ENCODE assay signal across 10 mouse cellular contexts in the genomic region with DNA sequence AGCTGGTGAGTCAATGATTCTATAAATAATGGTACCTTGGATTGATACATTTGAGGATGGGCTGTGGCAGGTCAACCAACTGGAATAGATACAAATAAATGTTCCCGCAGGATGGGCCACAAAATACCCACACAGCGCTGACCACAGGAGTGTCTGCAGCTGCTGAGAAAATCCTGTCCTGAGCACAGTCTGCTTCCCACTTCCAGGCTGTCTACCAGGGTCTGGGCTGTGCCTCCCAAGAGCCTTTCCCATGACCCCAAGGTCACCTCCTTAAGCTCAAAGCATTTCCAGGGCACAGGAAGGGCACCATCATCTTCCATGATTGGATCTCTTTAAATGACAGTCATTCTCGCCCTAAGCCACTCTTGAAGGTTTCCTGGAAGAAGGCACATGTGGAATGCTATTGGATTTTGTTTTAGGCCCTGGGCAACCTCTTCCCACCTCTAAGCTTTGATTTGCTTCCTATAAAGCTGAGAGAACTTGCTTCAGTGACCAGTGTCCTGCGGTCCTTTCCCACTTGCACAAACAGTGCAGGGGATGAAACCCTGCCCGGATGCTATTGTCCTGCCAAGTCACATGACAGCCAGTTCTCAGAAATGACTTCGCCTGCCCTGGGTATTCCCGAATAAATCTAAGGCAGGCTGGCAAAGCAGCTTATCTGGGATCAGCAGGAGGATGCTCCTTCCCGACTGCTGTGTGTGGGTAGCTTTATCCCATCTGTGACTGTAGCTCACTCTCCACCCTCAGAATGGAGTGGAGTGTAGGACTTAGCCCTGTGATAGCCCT. TPM values are rescaled to one million over a fixed set of nuclear protein-coding genes. Genes with fewer than 3 reads are reported as not detected.
DNase-seq lines count a peak whose midpoint lies in the region; ATAC-seq and TF ChIP-seq lines count a peak whose summit lies in the region.
"Had no signal": no experiment of that assay in that cellular context is flagged by ENCODE, and none has a peak within 500 bp of the region (broad histone marks: within the 10 kb centered on the region; RNA-seq: fewer than 3 reads in every experiment).

No protein-coding gene starts in this region.

- in situ Hi-C loops in Patski (cut with MboI; ENCODE audit: low pct_unique_long_range_greater_than_20kb) = no loop called here

- DNase-seq in forebrain, embryonic 10.5 days (ENCODE audit: extremely low spot score, low spot score) = no peak
- DNase-seq in forebrain, postnatal 0 days = no peak
- peak; percentile 80 for DNase-seq in Patski (ENCODE audit: low read depth, low spot score)
- DNase-seq in embryo, embryonic 11 days = peak; percentile 53
- DNase-seq in liver = no peak
- no peak for DNase-seq in urinary bladder, adult 2 months (ENCODE audit: low spot score)
- DNase-seq in thymus, postnatal 14 days = no peak
- DNase-seq: liver, embryonic 13.5 days had no signal

- H3K4me3 ChIP-seq in forebrain, embryonic 10.5 days = no peak overlapping the region
- no peak overlapping the region for H3K4me3 ChIP-seq in forebrain, postnatal 0 days (ENCODE audit: low read depth, low read length)
- H3K4me3 ChIP-seq in kidney, embryonic 15.5 days (replicated peaks) = no peak overlapping the region
- H3K4me3 ChIP-seq: heart, embryonic 13.5 days; liver, embryonic 13.5 days had no signal

- WGBS in forebrain, embryonic 10.5 days = 33% methylated on average over 8 of the region's 8 CpGs
- 44% methylated on average over 8 of the region's 8 CpGs for whole genome bisulfite sequencing in forebrain, postnatal 0 days
- 23% methylated on average over 8 of the region's 8 CpGs for WGBS in kidney, embryonic 15.5 days

- ATAC-seq in forebrain, postnatal 0 days = no peak
- ATAC-seq in Patski = peak; percentile 89
- ATAC-seq in kidney, embryonic 15.5 days (replicated peaks; ENCODE audit: low FRiP score) = peak; percentile 47

- H3K4me2 ChIP-seq in forebrain, postnatal 0 days (ENCODE audit: low read depth) = no peak overlapping the region
- no peak overlapping the region for H3K4me2 ChIP-seq in kidney, embryonic 15.5 days
- H3K4me2 ChIP-seq: heart, embryonic 13.5 days; liver, embryonic 13.5 days had no signal

- no peaks in the 10 kb centered on the region for H3K27me3 ChIP-seq in forebrain, embryonic 10.5 days (ENCODE audit: poor library complexity, severe bottlenecking)
- H3K27me3 ChIP-seq in forebrain, postnatal 0 days (ENCODE audit: insufficient read depth, low read length) = no peaks in the 10 kb centered on the region
- no peaks in the 10 kb centered on the region for H3K27me3 ChIP-seq in Patski
- no peaks in the 10 kb centered on the region for H3K27me3 ChIP-seq in kidney, embryonic 15.5 days
- H3K27me3 ChIP-seq: heart, embryonic 13.5 days; liver, embryonic 13.5 days had no signal

- no peak for TF ChIP-seq CTCF in forebrain, postnatal 0 days (IDR thresholded peaks at IDR 0.05; ENCODE audit: low read depth)
- TF ChIP-seq CTCF in Patski (IDR thresholded peaks at IDR 0.05) = no peak

- no peak overlapping the region for H3K9ac ChIP-seq in forebrain, postnatal 0 days
- H3K9ac ChIP-seq in kidney, embryonic 15.5 days = no peak overlapping the region
- H3K9ac ChIP-seq: heart, embryonic 13.5 days; liver, embryonic 13.5 days had no signal

- H3K27ac ChIP-seq in forebrain, embryonic 10.5 days = 0 out of 2 replicates have a peak overlapping the region, but pooled peaks have one; percentile 40
- H3K27ac ChIP-seq in forebrain, postnatal 0 days (ENCODE audit: low read depth, low read length) = no peak overlapping the region
- no peak overlapping the region for H3K27ac ChIP-seq in kidney, embryonic 15.5 days
- H3K27ac ChIP-seq: heart, embryonic 13.5 days; liver, embryonic 13.5 days had no signal

- H3K9me3 ChIP-seq in forebrain, embryonic 10.5 days = no peaks in the 10 kb centered on the region
- no peaks in the 10 kb centered on the region for H3K9me3 ChIP-seq in forebrain, postnatal 0 days (ENCODE audit: low read length)
- no peaks in the 10 kb centered on the region for H3K9me3 ChIP-seq in kidney, embryonic 15.5 days (replicated peaks)
- H3K9me3 ChIP-seq: heart, embryonic 13.5 days; liver, embryonic 13.5 days had no signal

- H3K36me3 ChIP-seq in forebrain, embryonic 10.5 days (replicated peaks) = peaks cover 4% of the 10 kb centered on the region
- H3K36me3 ChIP-seq in forebrain, postnatal 0 days (ENCODE audit: insufficient read depth) = peaks cover 7% of the 10 kb centered on the region; the same call in 1 of the 2 replicates
- H3K36me3 ChIP-seq in kidney, embryonic 15.5 days = no peaks in the 10 kb centered on the region
- H3K36me3 ChIP-seq: heart, embryonic 13.5 days; liver, embryonic 13.5 days had no signal

- CTCF ChIA-PET in Patski (lab: Charles Lee) = interaction anchor here (1.3 kb wide), 1 partner anchor 195 kb away, joined by 4 read pairs; no protein-coding TSS in a partner anchor

- peaks cover 23% of the 10 kb centered on the region for H3K4me1 ChIP-seq in forebrain, embryonic 10.5 days
- no peaks in the 10 kb centered on the region for H3K4me1 ChIP-seq in forebrain, postnatal 0 days (ENCODE audit: insufficient read depth)
- H3K4me1 ChIP-seq in kidney, embryonic 15.5 days = peaks cover 20% of the 10 kb centered on the region
- H3K4me1 ChIP-seq: heart, embryonic 13.5 days; liver, embryonic 13.5 days had no signal

- POLR2A ChIA-PET in Patski (lab: Charles Lee) = interaction anchor here (2.4 kb wide), 1 partner anchor 38 kb away, joined by 9 read pairs; the partner anchor contains the start of gene Klhl29

RNA-seq across cellular contexts. Expression of gene Klhl29, which starts 38.4 kb away (rescaled TPM):
- 0.90 and 1.2 TPM in 2 replicates for polyA plus RNA-seq in forebrain, embryonic 10.5 days (2016; fragmentation: Nextera tagmentation; extraction: Ambion mirVana)
- total RNA-seq in forebrain, postnatal 0 days (2014; rRNA removed) = 8.2 and 9.6 TPM in 2 replicates
- 2.0 and 2.7 TPM in 2 replicates for polyA plus RNA-seq in forebrain, postnatal 0 days (2015; fragmentation: Nextera tagmentation; extraction: Ambion mirVana)
- 16.8 TPM for polyA plus RNA-seq in Patski (2021)
- 0.64 and 0.80 TPM in 2 replicates for polyA plus RNA-seq in kidney, embryonic 15.5 days (2015; fragmentation: Nextera tagmentation; extraction: Ambion mirVana)
- polyA plus RNA-seq in urinary bladder, adult 2 months (2012; rRNA removed) = 7.8 and 8.7 TPM in 2 replicates

Comparison
In these comparisons a context has a peak if more than half of its experiments do, and no peak if none do; other contexts are left out.
1. DNase-seq: peak in Patski (single experiment) and embryo, embryonic 11 days (single experiment); none in forebrain, embryonic 10.5 days (single experiment), forebrain, postnatal 0 days (single experiment), liver (single experiment), urinary bladder, adult 2 months (single experiment) and thymus, postnatal 14 days (single experiment).